Mouse (Mus musculus) brain, embryonic 18.5 days (tissue): ENCODE results near the gene Lin7a.

Source experiments
- DNase-seq: peaks from one replicate; pipeline ENCODE4 v3.0.0-alpha.2; 2012; ENCODE audit warnings: low read depth, low spot score

The Lin7a gene

DNA sequence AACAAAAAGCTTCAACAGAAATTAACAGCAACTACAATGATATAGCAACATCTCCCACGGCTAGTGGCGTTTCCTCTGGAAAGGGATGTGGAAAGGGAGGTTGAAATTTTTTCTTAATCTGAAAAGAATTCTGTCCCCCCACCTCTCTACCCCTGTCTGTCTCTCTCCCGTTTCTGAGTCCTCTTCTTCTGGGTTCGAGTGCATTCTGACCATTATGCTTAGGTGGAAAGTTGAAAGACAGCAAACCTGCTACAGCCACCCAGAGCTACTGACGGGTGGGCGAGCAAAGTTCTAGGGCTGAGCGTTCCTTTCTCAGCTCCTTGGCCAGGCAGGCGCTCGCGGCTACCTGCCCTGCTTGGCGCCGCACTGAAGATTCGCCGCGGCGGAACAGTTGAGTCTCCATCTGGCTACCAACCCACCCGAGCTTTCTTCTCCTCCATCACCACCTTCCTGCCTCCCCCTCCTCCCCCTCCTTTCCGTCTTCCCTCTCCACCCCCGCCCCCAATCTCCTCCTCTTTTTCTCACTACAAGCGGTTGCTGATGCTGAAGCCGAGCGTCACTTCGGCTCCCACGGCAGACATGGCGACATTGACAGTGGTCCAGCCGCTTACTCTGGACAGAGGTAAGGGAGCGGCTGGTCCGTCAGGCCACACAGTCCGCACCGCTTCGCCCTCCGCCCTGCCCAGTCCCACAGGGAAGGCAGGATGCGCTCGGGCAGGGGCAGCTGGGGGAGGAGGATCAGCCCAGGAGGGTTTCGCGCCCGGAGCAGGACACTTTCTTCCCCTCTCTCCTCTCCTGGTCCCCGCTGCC lies at the start of gene Lin7a:
Gene Lin7a, plus strand, starts transcription at position 366 of the 810 bp plus-strand sequence.
- no peak for DNase-seq

DNA sequence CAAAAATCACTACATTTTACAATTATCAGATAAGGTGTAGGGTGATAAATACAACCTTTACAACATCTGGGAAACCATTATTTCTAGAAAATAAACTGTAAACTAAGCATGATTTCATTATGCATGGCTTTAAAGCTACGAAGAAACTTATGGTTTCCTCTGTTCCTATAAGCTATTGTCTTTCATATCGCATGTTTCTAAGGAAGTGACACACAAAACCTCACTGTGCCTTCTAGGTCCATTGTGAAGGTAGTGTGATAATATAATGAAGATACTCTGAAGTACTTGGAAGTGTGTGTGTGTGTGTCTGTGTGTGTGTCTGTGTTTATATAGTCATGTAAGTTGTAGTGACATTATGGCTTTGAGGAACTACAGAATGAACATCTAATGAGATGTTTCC lies 49.8 kb upstream of the Lin7a start:
- DNase-seq: no peak

DNA sequence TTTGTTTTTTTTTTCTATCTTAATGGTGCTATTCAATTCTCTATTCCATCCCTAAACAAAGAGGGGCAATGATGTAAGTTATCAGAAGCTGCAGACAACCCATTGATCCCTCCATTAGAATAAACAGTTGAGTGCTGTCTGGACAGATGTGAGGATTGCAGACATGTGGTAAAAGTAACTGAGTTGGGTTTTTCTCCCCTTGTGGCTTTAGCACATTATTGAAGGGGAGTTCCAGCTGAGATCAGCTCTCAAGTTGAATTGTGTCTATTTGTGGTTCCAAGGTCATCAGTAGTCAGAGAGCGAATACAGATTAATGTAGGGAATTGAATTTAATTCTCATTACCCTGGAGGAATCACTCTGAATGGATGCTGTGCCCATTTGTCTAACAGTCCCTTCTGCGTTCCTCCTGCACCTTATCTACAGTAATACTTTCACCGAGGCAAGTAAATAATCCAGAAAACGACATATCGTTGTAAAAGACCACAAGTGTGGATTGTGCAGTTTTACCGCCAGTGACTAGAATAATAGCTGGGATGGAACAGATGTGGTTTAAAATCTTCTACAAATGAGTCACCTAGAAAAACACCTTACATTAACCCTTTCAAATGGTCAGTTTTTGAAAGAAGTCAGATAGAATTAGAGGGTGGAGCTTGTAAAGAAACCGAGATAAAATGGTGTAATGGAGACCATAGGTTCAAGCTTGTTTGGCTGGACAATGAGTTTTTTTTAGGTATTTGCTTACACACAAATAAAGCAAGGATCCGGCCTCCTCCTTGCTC lies 48.9 kb upstream of the Lin7a start:
- DNase-seq: no peak

DNA sequence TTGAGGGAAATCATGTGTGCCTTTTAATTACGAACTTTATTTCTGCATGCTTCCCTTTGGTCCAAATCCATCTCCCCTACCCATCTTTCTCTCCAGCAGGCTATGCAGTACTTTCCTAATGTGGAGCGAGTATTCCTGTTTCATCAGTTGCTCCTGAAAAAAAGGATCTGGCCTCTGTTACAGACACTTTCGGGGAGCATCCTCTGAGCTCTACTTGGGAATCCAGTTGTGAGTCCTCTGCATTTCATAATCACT lies 48.4 kb upstream of the Lin7a start:
- DNase-seq: no peak

DNA sequence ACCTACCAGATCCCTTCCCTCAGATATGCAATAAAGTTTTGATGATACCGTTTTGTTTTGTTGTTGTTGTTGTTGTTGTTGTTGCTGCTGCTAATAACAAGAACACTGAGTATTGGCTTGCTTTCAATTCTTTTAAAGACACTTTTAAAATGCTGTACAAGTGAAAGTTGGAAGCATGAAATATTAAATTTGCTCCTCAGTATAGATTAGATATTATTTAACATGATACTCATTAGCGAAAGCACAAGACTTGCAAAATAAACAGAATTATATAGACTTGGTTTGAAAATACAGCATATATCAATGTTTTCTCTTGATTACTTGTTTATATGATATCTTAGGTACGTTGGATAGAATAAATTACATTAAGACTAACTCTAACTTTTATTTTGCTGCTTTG lies 47.7 kb upstream of the Lin7a start:
- no peak for DNase-seq

DNA sequence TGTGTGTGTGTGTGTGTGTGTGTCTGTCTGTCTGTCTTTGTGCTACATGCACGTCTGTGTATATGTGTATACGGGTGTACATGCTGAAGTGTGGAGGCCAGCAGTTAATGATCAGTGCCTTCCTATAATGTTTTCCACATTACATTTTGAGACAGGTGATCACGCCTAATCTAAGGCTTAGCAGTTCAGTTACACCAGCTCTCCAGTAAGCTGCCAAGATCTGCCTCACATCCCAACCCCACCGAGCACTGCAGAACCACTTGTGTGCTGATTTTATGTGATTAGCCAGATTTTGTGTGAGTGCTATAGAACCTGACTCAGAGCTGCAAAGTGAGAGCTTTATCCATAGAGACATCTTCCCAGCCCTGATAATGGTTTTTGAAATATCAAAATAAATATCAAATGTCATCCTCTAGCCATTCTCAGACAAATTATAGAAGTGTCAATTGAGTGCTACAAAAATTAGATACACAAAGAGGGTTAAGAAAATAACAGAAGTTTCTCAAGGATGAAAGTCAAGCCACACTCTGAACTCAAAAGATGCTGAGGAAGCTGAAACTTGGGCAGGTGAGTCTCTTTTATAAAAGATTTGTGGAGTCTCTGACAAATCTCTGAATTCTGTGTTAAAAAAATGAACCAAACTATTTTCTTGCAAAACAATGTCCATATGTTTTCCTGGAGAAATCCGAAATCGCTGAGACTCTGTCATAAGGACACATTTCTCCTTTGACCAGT lies 46.7 kb upstream of the Lin7a start:
- no peak for DNase-seq

DNA sequence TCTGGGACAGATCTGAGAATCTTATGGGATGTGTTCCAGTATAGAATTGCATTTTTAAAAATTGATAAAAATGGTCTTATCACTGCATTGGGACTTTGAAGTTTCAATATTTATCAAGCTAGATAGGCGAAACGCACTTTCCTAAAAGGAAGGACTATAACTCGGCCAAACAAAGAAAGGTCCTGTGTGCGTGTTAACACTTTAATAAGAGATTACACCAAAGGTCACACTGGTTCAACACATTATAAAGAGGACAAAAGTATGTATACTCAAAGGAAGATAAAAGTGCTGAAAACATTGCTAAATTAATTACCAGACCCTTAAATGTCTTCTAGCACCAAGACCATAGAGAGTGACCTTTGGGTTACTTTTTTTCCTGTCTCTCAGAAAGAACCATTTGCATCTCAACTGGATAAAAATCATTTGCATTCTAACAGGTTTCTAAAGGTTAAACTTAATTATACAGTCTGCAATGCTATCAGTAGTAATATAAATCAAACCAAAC lies 46.1 kb upstream of the Lin7a start:
- no peak for DNase-seq

DNA sequence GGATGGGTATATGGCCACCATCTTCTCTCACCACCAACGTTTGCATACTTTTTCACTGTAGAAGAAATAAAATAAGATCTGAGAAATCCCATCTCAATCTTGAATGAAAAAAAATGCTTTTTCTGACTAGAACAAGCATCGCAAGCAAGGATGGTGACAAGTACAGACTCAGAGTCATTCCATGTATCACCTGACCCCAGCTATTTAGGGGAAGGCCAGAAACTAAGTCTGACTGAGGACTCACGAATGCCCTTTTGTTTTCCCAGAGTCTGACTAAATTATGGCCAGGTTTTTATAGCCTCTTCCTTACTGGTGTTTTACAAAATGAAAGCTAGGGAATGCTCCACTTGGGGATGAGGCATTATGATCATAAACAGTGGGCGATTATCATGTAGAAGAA lies 45.6 kb upstream of the Lin7a start:
- no peak for DNase-seq

DNA sequence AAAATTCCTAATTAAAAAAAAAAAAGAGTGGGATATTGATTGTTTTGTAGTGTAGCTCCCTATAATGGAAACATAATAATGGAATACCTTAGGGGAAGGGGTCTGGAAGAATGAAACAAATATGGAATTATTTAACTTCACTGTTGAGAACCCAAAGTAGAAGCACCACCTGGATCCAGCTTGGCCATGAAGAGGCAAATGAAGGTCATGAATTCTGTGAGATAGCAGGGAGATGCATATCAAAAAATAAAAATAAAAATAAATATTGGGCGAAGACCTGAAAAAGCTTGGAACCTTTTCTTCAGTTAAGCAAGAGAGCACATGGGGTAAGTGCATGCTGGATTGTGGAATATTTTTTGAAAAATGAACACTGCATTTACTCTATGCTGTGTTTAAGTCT lies 43.6 kb upstream of the Lin7a start:
- DNase-seq: no peak

DNA sequence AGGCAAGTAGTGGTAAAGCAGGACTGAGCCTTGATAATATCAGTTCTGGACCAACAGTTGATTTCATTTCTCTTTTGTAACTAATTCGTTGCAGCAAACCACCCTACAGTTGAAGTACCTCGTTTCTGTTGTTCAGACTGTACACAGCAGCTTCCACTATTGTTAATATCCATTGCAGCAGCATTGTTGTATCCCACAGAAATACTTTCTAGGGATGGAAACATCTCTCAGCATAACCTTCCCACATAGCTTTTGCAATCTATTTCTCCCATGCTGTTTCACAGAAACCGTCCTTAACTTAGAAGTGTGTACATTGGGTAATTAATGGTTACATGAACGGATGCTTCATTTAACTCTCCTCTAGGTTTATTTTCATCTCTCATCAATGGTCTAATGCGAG lies 42.7 kb upstream of the Lin7a start:
- no peak for DNase-seq

DNA sequence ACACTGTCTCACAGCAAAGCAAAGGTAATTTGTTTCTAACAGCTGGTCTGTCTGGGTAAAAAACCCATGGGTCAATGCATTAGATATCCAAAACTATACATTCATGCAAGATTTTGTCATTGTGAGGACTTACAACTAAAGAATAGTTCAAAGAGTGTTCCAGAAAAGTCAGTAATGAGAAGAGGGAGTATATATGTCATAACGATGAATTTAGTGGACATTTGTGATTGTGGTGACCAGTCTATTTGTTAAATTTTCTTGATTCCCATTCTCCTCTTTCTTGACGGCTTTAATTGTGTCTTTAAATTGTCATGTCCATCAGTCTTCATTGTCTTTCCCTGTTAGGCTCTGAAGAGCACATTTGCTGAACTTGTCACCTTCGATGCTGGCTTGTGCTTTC lies 42.1 kb upstream of the Lin7a start:
- DNase-seq: no peak

DNA sequence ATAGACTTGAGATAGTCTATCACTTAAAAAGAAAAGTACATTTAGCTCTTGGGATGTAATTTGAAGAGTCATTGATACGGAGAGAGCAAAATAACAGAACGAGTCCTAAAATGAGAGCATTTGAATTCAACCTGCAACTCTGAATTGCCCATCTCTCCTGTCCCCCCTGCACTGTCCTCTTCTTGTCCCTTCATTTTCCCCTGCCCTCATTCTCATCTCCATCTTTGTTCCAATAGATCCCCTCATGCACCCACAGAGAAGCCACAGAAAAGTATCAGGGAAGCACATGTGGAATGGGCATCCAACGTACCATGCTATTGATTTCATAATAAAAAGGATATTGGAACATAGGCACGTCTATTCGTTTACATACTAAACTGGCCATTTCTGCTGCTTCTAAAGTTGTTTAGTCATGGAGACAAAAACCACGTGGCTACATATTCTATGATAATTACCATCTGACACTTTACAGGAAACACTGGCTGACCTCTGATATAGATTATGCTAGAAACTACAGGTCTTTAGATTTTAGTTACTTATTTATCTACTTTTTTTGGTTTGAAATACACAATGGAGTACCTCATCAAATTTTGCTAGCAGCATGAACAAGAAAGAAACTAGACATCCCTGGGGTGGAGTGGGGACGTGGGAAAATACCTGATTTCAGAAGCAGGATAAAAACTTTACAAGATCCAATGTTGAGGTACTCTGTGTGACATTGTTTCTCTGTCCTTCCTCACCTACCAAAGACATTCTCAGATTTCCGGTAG lies 41.2 kb upstream of the Lin7a start:
- DNase-seq: no peak

DNA sequence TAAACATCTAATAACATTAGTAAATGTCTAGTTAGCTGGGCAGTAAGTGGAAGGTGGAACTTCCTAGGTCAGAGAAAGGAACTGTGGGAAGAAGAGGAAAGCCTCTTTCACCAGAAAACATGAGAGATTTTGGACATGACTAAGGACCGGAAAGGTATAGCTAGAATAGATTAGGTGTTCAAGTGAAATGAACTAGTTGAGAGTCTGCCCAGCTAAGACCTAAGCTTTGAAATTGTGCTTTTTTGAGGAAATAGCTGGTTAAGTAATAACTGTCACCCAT lies 40.7 kb upstream of the Lin7a start:
- no peak for DNase-seq

DNA sequence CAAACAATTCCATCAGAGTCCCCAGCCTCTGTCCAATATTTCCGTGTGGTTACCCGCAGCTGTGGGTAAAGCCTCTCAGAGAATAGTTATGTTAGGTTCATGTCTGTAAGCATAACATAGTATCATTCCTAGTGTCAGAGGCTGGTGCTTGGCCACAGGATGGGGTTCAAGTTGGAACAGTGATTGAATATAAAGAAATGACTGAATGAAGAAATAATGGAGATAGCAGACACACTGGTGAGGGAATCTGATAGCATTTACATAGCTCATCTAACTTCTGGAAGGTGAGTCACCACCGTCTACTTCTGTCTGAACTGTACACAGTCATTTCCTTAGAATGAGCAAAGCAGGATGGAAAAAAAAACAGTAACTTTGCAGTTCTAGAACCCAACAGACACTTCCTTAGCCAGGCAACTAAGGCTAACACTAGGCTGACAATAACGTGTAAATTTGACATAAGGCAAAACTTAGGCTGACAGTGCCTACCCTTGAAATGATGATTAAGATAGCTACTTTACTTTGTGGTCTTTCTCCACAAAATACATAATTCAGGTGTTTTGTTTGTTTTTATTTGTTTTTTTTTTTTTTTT lies 40.0 kb upstream of the Lin7a start:
- DNase-seq: no peak

DNA sequence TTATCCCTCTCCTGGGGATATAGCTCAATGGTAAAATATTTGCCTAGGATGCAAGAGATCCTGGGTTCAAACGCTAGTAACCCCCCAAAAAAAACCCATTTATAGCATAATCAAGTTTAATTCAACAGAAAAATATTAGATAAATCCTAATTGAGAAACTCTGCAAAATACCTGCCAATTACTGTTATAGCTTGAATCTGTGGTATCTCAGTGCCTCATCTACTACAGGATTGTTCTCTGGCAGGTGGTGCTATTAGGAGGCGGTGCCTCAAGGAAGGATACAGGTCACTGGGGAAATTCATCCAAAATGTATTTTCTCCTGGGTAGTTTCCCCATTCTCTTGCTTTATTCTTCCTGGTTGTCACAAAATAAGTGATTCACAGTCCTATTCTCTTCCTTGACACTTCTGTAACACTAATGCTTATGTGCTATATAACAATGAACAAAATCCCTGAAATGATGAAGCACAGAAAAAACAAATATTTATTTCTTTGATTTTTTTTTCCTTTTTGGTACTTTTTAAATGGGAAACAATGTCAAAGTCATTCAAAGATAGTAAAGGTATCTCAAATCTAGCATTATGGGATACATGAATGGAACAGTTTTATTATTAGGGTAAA lies 38.9 kb upstream of the Lin7a start:
- no peak for DNase-seq

DNA sequence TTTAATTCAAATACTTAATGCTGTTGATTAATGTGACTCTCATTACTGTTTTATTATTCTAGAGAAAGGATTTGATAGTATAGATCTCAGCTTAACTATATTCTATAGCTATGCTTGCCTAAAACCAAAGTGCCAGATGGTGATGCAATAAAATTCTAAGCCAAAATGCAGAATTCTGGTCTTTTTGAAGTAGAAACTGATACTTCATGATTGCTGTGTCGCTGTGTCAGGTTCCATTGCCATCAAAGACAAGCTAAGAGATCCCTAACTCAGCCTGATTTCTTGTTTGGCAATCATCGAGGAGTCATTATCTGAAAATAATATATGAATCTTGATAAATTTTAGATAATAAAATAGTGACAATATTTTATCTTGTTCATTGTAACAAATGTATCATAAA lies 38.3 kb upstream of the Lin7a start:
- DNase-seq: no peak

DNA sequence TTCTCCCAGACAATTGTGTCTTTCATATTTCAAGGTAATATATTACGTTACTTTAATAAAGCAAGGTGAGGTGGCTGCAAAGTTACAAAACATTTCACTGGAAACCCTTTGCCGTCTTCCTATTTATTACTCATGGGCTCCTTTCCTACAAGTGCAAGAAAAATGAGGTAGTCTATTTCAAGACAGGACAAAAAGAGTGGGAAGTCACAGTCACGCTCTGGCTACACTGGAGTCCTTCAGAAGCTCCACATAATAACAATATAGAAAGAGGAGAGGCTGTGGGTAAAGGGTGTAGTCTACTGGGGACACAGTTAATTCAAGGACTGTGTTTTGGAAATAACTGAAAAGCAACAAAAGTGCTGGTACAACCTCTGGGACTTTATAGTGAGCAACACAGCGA lies 37.7 kb upstream of the Lin7a start:
- DNase-seq: no peak

DNA sequence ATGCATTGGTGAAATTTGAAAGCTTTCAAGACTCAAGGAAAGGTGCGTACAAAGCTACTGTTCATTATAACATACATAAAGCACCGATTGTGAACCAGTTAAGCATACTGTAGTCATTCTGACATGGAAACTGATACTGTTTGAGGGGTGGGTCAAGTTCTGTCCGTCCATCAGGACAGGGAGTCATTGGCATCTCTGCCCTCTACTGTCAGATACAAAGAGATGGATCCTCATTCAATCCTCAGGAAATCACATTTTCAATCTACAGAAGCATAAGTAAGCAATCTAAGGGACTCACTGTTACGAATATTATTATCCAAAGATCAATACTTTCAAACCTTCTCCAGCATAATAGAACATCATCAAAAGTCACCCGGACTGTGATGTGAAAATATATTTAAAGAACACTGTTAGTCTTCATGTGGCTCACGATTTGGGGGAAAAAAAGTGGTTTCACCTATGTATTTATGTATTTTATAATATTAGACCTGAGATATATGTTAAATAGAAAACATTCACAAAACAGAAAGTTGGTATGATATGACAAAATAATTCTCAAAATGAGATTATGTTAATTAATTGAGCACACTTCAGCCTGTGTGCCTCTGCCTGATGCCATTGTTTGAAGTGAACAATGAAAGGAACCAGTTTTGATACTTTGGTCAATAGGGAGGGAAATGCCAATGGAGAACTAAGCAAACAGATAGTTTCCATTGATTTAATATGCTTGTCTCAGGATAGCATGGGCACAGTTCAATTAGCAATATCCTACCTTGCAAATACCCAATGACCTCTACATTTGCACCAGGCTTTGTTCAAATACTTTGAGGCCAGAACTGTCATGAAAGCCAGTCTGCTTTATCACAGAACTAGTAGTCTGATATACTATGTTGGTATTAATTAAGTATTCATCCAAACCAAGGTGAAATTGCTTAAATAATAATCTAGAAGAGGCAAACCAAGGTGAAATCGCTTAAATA lies 36.8 kb upstream of the Lin7a start:
- no peak for DNase-seq

DNA sequence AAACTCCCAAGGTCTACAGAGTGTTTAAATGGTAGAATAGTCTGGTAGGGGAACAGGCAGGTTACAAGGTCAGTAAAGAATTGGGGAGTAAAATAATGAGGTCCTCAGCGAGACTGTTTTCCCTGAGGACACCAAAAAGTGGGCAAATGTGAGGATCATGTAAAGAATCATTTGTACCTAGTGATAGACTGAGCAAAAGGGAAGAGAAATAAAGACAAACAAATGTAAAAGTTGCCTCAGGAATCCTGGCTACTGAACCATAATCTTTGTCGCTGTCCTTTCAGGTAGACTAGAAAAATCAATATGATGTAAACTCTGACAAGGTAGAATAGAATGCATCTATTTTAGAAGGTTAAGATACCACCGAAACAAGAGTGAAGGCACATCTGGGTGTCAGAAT lies 36.0 kb upstream of the Lin7a start:
- no peak for DNase-seq

DNA sequence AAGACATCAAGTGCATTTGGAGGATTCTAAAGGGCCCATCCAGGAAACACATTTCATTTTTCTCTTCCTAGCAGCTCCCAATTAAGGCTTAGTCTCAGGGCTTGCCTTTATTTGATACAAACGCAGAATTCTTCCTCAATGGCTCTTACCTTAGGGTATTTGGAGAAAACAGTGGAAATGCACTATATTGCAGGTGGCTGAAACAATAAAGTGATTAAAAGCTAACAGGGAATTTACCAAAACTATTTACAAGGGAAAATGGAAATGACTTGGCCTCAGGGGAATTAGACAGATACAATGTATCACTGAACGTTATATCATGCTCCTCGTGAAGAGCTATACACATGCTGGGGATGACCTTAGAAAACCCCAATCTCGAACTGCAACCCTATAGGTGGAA lies 35.3 kb upstream of the Lin7a start:
- DNase-seq: no peak
